Mouse (Mus musculus) heart, embryonic 14.5 days (tissue): ENCODE data around the gene Gucy2f. TPM values are rescaled to one million over a fixed set of nuclear protein-coding genes. Genes with fewer than 3 reads are reported as not detected.

ENCODE experiments used
- ATAC-seq: fragments of 200-750 bp; cut with Nextera tagmentation; 2 replicates; pipeline ENCODE4 v1.8.0; 2017; ENCODE audit warnings: low read depth, moderate TSS enrichment; ENCODE audit not compliant: insufficient number of reproducible peaks, insufficient read depth, low FRiP score
- H3K27ac ChIP-seq, 2 experiments: fragments of 200-500 bp in 1 of 2; fragments of 300-500 bp in 1 of 2; sonication (generic) in 1 of 2; replicated peaks in 1 of 2; 2 replicates each; pipeline ENCODE4 v1.5.1; 2012 to 2014; ENCODE audit warnings: low read depth in 2 of 2, low read length in 2 of 2, control low read depth in 1 of 2, mild to moderate bottlenecking in 1 of 2, mixed read lengths in 1 of 2; ENCODE audit not compliant: control insufficient read depth in 1 of 2, insufficient read depth in 1 of 2
- H3K27me3 ChIP-seq: fragments of 300-500 bp; sonication (generic); 2 replicates; pipeline ENCODE4 v1.6.1; 2014; ENCODE audit warnings: mild to moderate bottlenecking, low read length, control low read depth; ENCODE audit not compliant: control insufficient read depth, insufficient read depth
- H3K36me3 ChIP-seq: fragments of 300-500 bp; sonication (generic); 2 replicates; pipeline ENCODE4 v1.6.1; 2014; ENCODE audit warnings: mild to moderate bottlenecking, control low read depth, low read length, mixed read lengths; ENCODE audit not compliant: control insufficient read depth, insufficient read depth
- H3K4me1 ChIP-seq, 2 experiments: fragments of 200-500 bp in 1 of 2; fragments of 300-500 bp in 1 of 2; sonication (generic) in 1 of 2; 2 replicates each; pipeline ENCODE4 v1.6.1; 2012 to 2014; ENCODE audit warnings: low read length in 2 of 2, control low read depth in 1 of 2, mixed read lengths in 1 of 2; ENCODE audit not compliant: control insufficient read depth in 2 of 2, insufficient read depth in 2 of 2
- H3K4me2 ChIP-seq: fragments of 300-500 bp; sonication (generic); 2 replicates; pipeline ENCODE4 v1.6.1; 2014; ENCODE audit warnings: mild to moderate bottlenecking, low read length
- H3K4me3 ChIP-seq, 2 experiments: fragments of 200-500 bp in 1 of 2; fragments of 300-500 bp in 1 of 2; sonication (generic) in 1 of 2; 2 replicates each; pipeline ENCODE4 v1.5.1; 2012 to 2014; ENCODE audit warnings: low read length in 2 of 2, mild to moderate bottlenecking in 2 of 2, control low read depth in 1 of 2, low read depth in 1 of 2, moderate library complexity in 1 of 2; ENCODE audit not compliant: control insufficient read depth in 1 of 2, insufficient read depth in 1 of 2
- H3K9ac ChIP-seq: fragments of 300-500 bp; sonication (generic); 2 replicates; pipeline ENCODE4 v1.6.1; 2014; ENCODE audit warnings: mild to moderate bottlenecking, low read length
- H3K9me3 ChIP-seq: fragments of 300-500 bp; sonication (generic); 2 replicates; pipeline ENCODE4 v1.6.1; 2016; ENCODE audit warnings: low read length, control low read depth; ENCODE audit not compliant: control insufficient read depth
- WGBS: fragments of 180-500 bp; shearing (Covaris S2); extraction: QIAGEN DNeasy Blood & Tissue Kit; methylation state at CpG from one replicate; pipeline ENCODE4 v1.1.7; 2014; 5-methylcytosine and 5-hydroxymethylcytosine counted together
- polyA plus RNA-seq: library from polyadenylated mRNA; unstranded; fragments of >200 nt; fragmentation: Nextera tagmentation; extraction: Ambion mirVana; gene quantifications from 2 replicates; pipeline ENCODE4 v1.2.1, GENCODE M21; 2014

Gucy2f gene
- polyA plus RNA-seq, 1 experiment from 2014 or later = not detected

DNA sequence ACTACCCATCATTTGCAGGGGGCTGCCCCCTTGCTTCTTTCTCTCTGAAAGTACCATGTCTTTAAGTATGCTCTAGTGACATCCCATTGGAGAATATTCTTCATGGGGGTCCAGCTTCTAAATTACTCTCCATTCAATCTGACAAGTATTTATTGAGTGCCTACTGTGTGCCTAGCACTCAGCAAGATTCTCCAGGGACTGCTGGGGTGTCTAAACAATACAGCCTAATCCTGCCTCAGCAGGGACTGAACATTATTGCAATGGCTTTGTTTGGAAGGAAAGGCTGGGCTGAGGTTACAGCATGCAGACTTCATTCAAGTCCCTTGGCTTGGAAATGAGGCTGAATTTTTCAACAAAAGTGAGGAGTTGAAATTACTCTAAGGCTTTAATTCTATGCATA, 81.0 kb downstream of the Gucy2f start:
- no peaks in the 10 kb centered on the region for H3K4me1 ChIP-seq
- no peak overlapping the region for H3K9ac ChIP-seq
- no peak overlapping the region for H3K4me3 ChIP-seq
- no peaks in the 10 kb centered on the region for H3K36me3 ChIP-seq
- H3K9me3 ChIP-seq = no peaks in the 10 kb centered on the region
- H3K4me2 ChIP-seq = no peak overlapping the region
- no peaks in the 10 kb centered on the region for H3K27me3 ChIP-seq
- no peak overlapping the region for H3K27ac ChIP-seq
- no peak for ATAC-seq

DNA sequence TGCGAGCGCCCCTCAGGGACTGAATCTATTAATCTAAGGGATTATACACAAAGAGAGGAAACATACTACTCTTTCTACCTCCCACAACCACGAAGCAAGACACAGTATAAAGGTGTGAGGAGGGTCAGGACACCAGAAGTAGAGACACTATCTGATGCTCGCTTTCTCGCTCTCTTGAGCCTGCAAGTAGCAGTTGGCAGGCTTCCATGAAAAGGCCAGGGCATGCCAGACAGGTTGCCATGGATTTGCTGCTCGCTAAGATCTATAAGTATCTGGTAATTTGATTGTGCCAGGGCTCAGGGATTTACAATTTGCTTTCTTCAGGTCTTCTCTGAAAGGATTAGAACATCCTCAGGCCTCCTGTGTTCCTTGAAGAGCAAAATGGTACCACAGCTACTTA, 85.5 kb downstream of the Gucy2f start:
- no peak overlapping the region for H3K9ac ChIP-seq
- H3K9me3 ChIP-seq = no peaks in the 10 kb centered on the region
- H3K36me3 ChIP-seq = no peaks in the 10 kb centered on the region
- no peak overlapping the region for H3K4me2 ChIP-seq
- H3K27ac ChIP-seq = no peak overlapping the region
- H3K4me3 ChIP-seq = no peak overlapping the region
- no peaks in the 10 kb centered on the region for H3K4me1 ChIP-seq
- no peaks in the 10 kb centered on the region for H3K27me3 ChIP-seq
- WGBS = 66% methylated on average over 6 of the region's 6 CpGs
- ATAC-seq = no peak

DNA sequence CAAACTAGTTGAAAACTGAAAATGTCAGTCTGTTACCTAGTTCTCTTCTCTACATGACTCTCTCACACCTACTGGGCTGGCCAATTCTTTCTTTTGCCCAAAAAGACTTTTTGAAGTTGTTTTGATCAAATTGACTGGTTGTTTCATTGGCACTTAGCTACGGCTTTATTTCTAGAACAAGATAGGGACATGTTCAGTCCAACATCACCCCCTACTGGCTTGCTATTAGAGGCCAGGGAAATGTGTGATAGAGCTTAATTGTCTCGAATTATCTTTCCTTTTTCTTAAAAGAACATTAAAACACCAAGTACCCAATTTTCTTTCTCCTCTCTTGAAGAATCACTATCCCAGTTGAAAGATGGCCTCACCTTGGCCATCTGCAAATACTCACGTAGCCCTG, 99.8 kb downstream of the Gucy2f start:
- Histone ChIP-seq H3K27ac (no peak overlapping the region), H3K36me3 (no peaks in the 10 kb centered on the region), H3K9me3 (no peaks in the 10 kb centered on the region), H3K9ac (no peak overlapping the region), H3K4me2 (no peak overlapping the region), H3K4me1 (no peaks in the 10 kb centered on the region), H3K4me3 (no peak overlapping the region), H3K27me3 (no peaks in the 10 kb centered on the region; the same call in 1 of the 2 replicates)
- WGBS = 35% methylated on average over 3 of the region's 3 CpGs
- no peak for ATAC-seq

- Histone ChIP-seq H3K9ac (no peak overlapping the region), H3K4me2 (no peak overlapping the region), H3K27ac (no peak overlapping the region), H3K4me3 (no peak overlapping the region), H3K27me3 (no peaks in the 10 kb centered on the region; the same call in 1 of the 2 replicates), H3K9me3 (no peaks in the 10 kb centered on the region), H3K36me3 (no peaks in the 10 kb centered on the region), H3K4me1 (no peaks in the 10 kb centered on the region)
- no peak for ATAC-seq
- 78% methylated on average over 5 of the region's 5 CpGs for WGBS
Observed at GRCm38 (mm10) chrX:142095579-142095978, 101.2 kb downstream of the Gucy2f start.

GRCm38 (mm10) chrX:142062585-142062984, 134.1 kb downstream of the Gucy2f start:
- Histone ChIP-seq H3K27ac (no peak overlapping the region), H3K4me1 (no peaks in the 10 kb centered on the region), H3K4me3 (no peak overlapping the region), H3K27me3 (no peaks in the 10 kb centered on the region), H3K4me2 (no peak overlapping the region), H3K9me3 (no peaks in the 10 kb centered on the region), H3K9ac (no peak overlapping the region), H3K36me3 (no peaks in the 10 kb centered on the region)
- no peak for ATAC-seq
- WGBS = 65% methylated on average over 3 of the region's 3 CpGs

Other genes starting within 250 kb of the Gucy2f start
- 10.8 and 14.1 TPM in 2 replicates for gene Nxt2, start 29.8 kb upstream of the Gucy2f start, polyA plus RNA-seq
- 17.3 and 17.8 TPM in 2 replicates for gene Kcne1l, start 109.4 kb upstream of the Gucy2f start, polyA plus RNA-seq
- gene Acsl4, start 193.6 kb upstream of the Gucy2f start, polyA plus RNA-seq = 17.8 and 18.7 TPM in 2 replicates